Mouse (Mus musculus) heart, adult 18-20 months (tissue): ENCODE results near the gene Commd9. TPM values are rescaled to one million over a fixed set of nuclear protein-coding genes. Genes with fewer than 3 reads are reported as not detected.

Experiments used
- DNase-seq, 2 experiments: peaks; one replicate each; pipeline ENCODE4 v3.0.0; 2021 to 2022; ENCODE audit warnings: mixed read lengths in 1 of 2
- long read RNA-seq, 2 experiments: library from polyadenylated mRNA; stranded (forward); transcript quantifications; one replicate each; pipeline ENCODE4 v2.0.0; 2021
- total RNA-seq, 2 experiments: library from RNA; stranded (reverse); gene quantifications; 2 replicates each; pipeline ENCODE4 v1.2.3; 2021

Gene Commd9
- 10 to 100 TPM; 28.2 to 32.0 TPM for total RNA-seq
- long read RNA-seq, experiment 1, transcript Commd9-201 (6 exons, 1,191 nt) = major isoform, 30 of 34 reads
- long read RNA-seq, experiment 1, partial matches to known transcripts = 1 of 34 reads
- long read RNA-seq, experiment 1, other reads (novel, unspliced or antisense) = 3 of 34 reads
- long read RNA-seq, experiment 2, transcript Commd9-201 (6 exons, 1,191 nt) = major isoform, 26 of 34 reads
- long read RNA-seq, experiment 2, partial matches to known transcripts = 7 of 34 reads
- long read RNA-seq, experiment 2, other reads (novel, unspliced or antisense) = 1 of 34 reads

DNA sequence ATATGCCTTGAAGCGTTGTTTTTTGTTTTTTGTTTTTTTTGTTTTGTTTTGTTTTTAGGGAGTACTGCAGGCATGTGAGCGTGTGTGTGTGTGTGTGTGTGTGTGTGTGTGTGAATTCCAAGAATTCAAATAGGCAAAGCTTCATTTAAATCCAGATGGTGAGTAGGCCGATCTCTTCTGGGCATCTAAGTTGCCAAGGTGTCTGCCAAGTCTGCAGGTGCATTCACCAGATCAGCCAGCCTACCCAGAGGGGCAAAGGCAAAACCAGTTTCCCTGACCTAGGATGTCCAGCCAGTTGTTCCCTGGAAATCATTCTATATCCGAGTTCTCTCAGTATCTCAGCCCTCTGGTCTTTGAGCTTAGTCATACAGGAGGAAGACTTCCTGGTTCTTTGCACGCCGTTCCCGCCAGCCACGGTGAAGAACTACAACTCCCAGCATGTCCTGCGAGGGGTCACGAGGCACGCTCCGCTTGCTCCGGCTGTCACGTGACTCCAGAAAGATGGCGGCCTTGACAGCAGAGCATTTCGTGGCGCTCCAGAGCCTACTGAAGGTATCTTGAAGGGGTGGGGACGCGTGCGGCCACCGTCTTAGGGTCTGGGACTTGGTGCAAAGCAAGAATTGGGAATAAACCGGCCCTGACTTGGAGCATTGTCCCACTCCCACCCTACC, at the start of gene Commd9:
Commd9 (plus strand) TSS at position 480 of the 671 bp plus-strand sequence.
- DNase-seq = peak; percentile 97

GRCm38 (mm10) chr2:101842756-101843155, 43.3 kb upstream of the Commd9 start:
- no peak for DNase-seq

DNA sequence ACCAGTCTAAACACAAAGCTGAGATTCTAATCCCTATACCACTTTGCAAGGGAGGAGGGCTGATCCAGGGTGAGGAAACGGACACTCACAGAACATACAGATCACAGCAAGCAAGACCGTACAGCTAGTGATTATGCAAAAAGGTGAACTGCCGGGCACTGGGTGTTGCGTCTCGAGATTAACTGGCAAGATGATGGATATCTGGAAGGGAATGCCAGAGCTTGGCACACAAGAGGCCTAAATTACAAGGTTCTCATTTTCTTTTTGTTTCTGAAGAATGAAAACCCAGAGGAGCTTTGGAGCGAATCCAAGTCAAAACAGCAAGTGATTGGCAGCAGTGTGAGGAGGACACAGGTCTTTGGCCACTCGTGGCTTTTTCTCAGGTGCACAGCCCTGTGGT, 31.3 kb upstream of the Commd9 start:
- DNase-seq = no peak

DNA sequence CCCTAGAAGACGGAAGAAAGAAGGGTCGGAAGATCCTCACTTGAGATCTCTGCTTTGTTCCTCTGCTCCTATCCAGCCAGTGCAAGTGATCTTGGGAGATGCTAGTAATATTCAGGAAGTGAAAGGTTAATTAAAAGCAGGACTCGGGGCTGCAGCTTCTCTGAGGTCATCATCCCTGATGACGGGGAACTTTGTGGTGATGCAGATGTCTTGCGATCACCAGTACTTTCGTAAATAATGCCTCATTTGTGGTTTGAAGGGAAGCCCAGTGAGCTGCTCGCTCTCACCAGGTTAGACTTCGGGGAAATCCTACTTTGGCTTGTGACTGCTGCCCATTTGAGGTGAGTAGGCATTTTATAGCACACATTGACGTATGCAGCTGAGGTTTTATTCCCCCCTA, 29.9 kb upstream of the Commd9 start:
- DNase-seq = no peak

GRCm38 (mm10) chr2:101860920-101861485, 25.0 kb upstream of the Commd9 start:
- DNase-seq = no peak

DNA sequence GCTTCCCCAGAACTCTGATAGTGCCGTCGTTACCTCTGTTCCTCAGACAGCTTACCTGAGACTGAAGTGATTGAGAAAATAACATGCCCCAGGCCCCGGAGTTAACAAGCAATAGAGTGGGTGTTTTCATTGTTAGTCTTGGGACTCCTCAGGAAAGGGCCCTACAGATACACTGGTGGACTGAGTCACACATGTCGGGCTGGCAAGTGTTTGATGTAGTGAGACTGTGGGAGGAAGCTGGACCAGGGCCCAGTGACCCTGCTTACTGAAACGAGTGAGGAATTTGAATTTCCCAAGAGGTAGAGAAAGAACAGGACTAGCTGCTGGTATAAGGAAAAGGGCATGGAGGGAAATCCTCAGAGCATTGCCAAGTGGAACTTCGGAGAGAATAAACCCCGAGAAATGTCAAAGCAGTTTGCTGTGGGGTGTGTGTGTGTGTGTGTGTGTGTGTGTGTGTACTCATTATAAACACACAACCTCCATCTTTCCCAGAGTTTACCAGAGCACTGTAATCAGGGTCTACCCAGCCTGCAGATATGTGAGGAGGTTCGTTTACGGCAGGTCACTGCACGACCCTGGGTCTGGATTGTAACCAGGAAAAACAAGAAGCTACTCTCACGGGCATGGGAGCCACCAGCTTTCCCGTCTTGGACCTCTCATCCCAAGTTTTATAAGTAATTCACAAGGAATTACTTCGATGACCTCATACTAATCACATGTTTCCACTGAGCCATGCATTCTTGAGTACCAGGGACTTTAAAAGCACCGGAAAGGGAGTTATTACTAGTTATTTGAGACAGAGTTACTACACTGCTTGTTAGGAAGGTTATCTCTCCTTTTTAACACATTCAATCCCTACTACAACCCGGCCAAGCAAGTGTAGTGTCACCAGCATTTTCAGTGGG, 23.6 kb upstream of the Commd9 start:
- peak; percentile 29 to 61 for DNase-seq

GRCm38 (mm10) chr2:101868683-101869082, 17.4 kb upstream of the Commd9 start:
- DNase-seq = no peak

DNA sequence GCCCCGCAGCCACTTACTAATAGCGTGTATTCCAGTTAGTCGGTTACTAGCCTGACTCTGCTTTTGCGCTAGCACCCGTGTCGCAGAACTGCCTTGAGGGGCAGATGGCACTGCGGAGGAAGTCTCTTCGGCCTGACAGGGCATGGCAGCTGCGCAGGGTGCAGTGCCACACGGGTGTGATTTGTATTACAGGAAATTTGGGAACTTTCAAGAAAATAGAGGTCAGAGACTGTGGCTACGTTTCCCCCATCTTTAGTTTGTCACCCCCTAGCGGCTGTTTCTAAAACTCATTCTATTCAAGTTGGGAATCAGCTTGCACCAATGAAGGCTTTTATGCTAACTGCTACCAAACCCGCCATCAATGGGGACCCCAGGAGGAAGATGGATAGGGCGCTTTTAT, 14.9 kb upstream of the Commd9 start:
- DNase-seq = peak; percentile 50 to 75

DNA sequence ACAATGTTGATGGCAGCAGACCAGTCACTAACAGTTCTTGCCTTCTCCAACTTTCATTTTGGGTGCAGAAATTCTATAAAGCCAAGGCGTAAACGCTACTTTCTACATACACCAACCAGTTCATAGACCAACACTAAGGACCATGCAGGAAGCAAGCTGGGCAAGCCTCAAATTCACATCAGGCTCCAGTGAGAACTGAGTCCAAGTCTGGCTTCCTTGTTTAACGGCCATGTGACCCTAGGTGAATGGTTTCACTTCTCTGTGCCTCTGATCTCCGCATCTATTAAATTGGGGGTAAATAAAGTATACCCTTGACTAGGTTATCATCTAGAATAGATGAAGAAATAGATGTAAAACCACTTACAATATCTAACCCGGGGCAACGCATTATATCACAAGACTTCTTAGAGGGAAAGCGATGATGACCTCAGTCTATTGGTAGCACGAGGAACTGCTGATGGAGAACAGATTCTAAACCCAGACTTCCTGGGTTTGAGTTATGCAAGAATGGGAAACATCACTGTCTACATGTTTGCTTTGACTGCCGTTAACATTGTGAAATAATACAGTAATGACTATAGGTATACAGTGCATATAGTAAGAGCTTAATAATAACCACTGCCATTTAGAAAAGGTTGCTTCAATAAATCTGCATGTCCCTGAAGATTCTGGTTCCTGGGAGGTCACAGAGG, 4.4 kb upstream of the Commd9 start:
- DNase-seq = peak in 1 of 2 experiments; percentile 16

GRCm38 (mm10) chr2:101882998-101883397, 3.0 kb upstream of the Commd9 start, which contains the start of gene Prr5l:
Gene Prr5l (minus strand): TSS chr2:101883027.
- no peak for DNase-seq

DNA sequence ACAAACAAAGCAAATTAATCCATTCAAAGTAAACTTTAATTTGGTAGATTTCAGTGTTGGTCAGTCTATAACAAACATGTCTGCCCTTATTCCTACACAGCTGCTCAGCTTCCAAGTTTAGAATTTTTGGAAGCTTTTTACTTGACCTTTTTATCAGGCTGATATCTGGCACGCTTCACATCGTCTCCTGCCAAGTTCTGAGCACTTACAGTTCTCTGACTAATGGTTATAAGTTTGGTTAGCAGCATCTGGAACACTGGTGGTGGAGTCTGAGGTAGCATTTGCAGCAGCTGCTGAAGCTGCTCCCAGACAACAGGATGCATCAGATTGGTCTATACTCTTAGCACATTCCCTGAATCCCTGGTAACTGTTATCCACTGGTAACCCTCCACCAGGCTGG, 1.8 kb upstream of the Commd9 start:
- DNase-seq = peak in 1 of 2 experiments; percentile 40

DNA sequence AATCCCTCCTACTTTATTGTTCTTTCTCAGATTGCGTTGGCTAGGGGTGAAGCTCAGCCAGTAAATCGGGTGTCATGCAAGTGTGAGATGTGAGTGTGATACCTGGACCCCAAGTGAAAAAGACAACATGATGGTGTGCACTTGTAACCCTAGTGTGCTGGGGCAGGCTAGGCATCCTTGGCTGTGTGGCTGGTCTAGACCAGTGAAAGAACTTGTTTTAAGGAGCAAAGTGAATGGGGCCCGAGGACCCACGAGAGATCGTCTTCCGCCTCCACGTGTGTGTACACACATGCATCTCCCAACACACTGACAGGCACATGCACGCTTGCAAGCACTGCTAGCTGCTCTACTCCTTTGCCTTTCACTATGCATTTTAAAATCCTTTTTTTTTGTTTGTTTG, 2.8 kb downstream of the Commd9 start:
- no peak for DNase-seq

GRCm38 (mm10) chr2:101891143-101891542, 5.1 kb downstream of the Commd9 start:
- DNase-seq = no peak

DNA sequence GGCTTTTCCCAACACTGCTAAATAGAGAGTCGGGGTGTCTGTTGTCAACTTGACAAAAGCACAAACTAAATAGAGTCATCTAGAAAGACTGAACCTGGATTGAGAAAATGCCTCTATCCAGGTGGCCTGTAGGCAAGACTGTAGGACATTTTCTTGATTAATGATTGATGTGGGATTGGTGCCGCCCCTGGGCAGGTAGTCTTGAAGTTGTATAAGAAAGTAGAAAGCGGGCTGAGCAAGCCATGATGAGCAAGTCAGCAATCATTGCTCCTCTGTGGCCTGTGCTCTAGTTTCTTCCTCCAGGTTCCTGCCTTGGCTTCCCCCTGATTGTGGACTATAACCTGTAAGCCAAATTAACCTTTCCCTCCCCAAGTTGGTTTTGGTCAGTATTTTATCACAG, 8.1 kb downstream of the Commd9 start:
- no peak for DNase-seq

DNA sequence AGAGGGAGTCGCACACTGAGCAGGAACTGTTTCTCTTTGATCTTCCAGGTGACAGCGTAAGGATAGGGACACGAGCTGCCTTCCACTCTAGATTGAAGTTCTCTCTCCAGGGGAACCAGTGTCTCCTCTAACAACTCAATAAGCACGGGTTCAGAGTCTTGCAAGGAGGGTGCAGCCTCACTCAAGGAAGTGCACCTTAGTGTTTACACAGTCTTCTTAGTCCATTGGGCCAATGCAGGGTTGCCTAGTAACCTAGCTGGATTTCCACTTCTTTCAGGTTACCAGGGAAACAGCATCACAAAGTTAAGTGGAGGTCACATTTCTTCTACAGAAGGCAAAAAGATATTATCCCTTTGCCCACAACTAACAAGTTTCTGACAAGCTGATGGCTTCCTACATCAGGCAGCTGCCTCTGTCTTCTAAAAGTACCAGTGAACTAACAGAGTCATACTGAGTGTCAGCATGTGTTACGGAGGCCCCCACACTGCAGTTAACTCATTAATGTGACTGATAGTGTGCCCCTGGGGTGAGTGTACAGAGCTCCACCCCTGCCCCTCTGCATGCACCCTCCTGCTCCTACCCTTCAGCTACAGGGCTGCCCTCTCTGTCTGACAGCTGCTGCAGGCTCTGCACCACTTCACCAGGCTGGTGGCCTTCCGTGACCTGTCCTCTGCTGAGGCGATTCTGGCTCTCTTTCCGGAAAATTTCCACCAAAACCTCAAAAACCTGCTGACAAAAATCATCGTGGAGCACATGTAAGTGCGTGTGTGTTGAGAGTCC, 10.6 kb downstream of the Commd9 start:
- DNase-seq = no peak

DNA sequence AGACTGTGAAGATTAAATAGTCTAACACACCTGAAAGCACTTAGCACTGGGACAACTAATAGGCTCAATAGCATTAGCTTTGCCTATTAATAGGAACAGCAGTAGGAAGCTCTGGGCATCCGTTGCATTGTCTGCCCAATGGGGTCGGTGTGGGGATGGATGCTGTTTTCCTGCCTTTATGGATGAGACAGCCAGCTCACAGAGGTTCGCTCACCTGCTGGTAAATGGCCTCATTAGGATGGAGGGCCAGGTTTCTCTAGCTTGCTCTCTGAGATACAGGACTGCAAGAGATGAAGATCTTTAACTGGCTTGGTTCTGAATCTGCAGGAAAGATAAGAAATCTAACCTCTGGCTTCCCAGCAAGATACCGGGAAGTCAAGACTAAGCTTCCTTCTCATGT, 16.1 kb downstream of the Commd9 start:
- DNase-seq = no peak

GRCm38 (mm10) chr2:101905534-101906378, 19.7 kb downstream of the Commd9 start:
- DNase-seq = peak; percentile 71 to 88

DNA sequence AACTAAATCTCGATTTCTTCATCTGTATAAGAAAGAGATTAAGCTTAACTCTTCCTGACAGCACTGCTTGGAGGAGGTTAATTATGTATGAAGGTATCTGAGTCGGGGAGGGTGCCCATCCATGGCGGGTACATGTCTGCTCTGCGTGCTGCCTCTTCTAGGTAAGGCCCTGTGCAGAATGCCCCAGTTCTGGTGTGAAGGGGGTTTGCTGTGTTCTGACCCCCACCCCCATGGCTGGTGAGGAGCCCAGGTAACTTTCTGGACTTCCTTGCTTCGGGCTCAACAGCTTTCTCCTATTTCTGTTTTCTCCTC, 20.3 kb downstream of the Commd9 start:
- DNase-seq = no peak

- DNase-seq = no peak
These were observed 21.5 kb downstream of the Commd9 start for GRCm38 (mm10) chr2:101907386-101908022.

DNA sequence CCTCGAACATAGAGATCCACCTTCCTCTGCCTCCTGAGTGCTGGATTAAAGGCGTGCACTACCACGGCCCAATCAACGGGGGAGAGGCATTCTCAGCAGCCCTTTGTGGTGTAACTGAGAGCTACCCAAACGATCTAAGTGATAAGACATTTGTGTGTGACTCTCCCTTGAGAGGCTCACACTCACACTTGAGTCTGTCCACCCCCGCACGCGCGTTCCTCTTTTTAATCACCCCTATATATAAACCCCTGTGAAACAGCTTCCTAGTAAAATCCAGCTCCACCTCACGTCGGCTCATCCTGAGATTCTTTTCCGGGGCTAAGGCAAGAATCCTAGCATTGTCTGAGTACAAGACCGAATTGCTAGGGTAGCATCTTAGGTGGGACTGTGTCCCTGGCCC, 22.7 kb downstream of the Commd9 start:
- DNase-seq = no peak
